ENCODE assay signal across 15 mouse cellular contexts in the genomic region with DNA sequence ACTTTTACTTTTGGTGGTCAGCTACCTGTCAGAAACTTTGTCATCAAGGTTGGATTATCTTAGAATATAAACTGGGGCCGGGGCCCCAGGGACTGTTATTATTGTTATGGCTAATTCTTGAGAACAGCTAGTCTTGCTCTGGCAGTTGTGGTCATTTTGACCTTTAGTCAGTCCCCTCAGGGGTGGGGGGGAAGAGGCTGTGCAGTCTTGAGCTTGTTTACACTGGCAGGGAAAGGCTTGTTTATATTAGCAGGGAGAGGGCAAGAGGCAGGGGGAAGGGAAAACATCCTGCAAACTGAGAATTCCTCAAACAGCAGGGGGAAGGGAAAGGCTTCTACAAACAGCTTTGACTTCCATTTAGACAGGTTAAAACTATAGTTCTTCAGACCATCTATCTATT.
DNase-seq lines count a peak whose midpoint lies in the region; ATAC-seq and TF ChIP-seq lines count a peak whose summit lies in the region.
"Had no signal": no experiment of that assay in that cellular context is flagged by ENCODE, and none has a peak within 500 bp of the region (broad histone marks: within the 10 kb centered on the region; RNA-seq: fewer than 3 reads in every experiment).

No protein-coding gene starts in this region.

- no peak overlapping the region for H3K4me2 ChIP-seq in hindbrain, embryonic 11.5 days (replicated peaks; ENCODE audit: low read depth, low read length)
- H3K4me2 ChIP-seq in hindbrain, embryonic 13.5 days, result no peak overlapping the region
- H3K4me2 ChIP-seq in kidney, embryonic 14.5 days (replicated peaks; ENCODE audit: low read depth, low read length), result no peak overlapping the region
- H3K4me2 ChIP-seq in lung, embryonic 16.5 days (ENCODE audit: low read depth, low read length), result no peak overlapping the region
- H3K4me2 ChIP-seq: heart, embryonic 15.5 days had no signal

- no peak overlapping the region for H3K27ac ChIP-seq in hindbrain, embryonic 11.5 days (ENCODE audit: low read depth, low read length)
- H3K27ac ChIP-seq in hindbrain, embryonic 13.5 days, result no peak overlapping the region
- H3K27ac ChIP-seq in kidney, embryonic 14.5 days (ENCODE audit: low read depth, low read length), result no peak overlapping the region
- H3K27ac ChIP-seq in lung, embryonic 16.5 days (ENCODE audit: low read length), result no peak overlapping the region
- no peak overlapping the region for H3K27ac ChIP-seq in thymus, adult 2 months (ENCODE audit: control insufficient read depth, insufficient read depth, low read length)
- H3K27ac ChIP-seq: gastrocnemius, adult 2 months; heart, embryonic 15.5 days; limb, embryonic 10.5 days had no signal

- no peaks in the 10 kb centered on the region for H3K9me3 ChIP-seq in hindbrain, embryonic 11.5 days (ENCODE audit: control insufficient read depth, low read length)
- no peaks in the 10 kb centered on the region for H3K9me3 ChIP-seq in hindbrain, embryonic 13.5 days
- no peaks in the 10 kb centered on the region for H3K9me3 ChIP-seq in kidney, embryonic 14.5 days (ENCODE audit: control insufficient read depth, low read length)
- no peaks in the 10 kb centered on the region for H3K9me3 ChIP-seq in lung, embryonic 16.5 days (ENCODE audit: control insufficient read depth, low read length)
- H3K9me3 ChIP-seq: heart, embryonic 15.5 days; limb, embryonic 10.5 days; megakaryocyte, embryonic 14.5 days had no signal

- no peak for ATAC-seq in hindbrain, embryonic 11.5 days (ENCODE audit: low FRiP score)
- no peak for ATAC-seq in hindbrain, embryonic 13.5 days (ENCODE audit: low FRiP score)
- ATAC-seq in kidney, embryonic 14.5 days (ENCODE audit: low FRiP score, low TSS enrichment), result peak; percentile 87; the same call in 1 of the 2 replicates
- peak; percentile 66; the same call in 1 of the 2 replicates for ATAC-seq in lung, embryonic 16.5 days (ENCODE audit: low read depth)
- no peak for ATAC-seq in megakaryocyte-erythroid progenitor cell, adult 5-6 weeks (replicated peaks; ENCODE audit: low FRiP score, low TSS enrichment, poor library complexity, severe bottlenecking)

- TF ChIP-seq CTCF in thymus, adult 2 months (IDR thresholded peaks at IDR 0.05; ENCODE audit: borderline replicate concordance, control insufficient read depth, extremely low read depth, insufficient read depth, low read length, poor library complexity), result no peak

- no peak for TF ChIP-seq POLR2A in thymus, adult 2 months (IDR thresholded peaks at IDR 0.05; ENCODE audit: control insufficient read depth, extremely low read depth, insufficient read depth, low read length, poor library complexity)

- 60% methylated on average over 1 of the region's 1 CpGs for WGBS in hindbrain, embryonic 11.5 days
- 80% methylated on average over 1 of the region's 1 CpGs for WGBS in hindbrain, embryonic 13.5 days
- WGBS in kidney, embryonic 14.5 days, result 46% methylated on average over 1 of the region's 1 CpGs
- WGBS in lung, embryonic 16.5 days, result 33% methylated on average over 1 of the region's 1 CpGs
- WGBS in thymus, adult 2 months, result 67% methylated on average over 1 of the region's 1 CpGs

- no peaks in the 10 kb centered on the region for H3K27me3 ChIP-seq in hindbrain, embryonic 11.5 days (ENCODE audit: control insufficient read depth, insufficient read depth, low read length)
- H3K27me3 ChIP-seq in hindbrain, embryonic 13.5 days, result no peaks in the 10 kb centered on the region
- H3K27me3 ChIP-seq in kidney, embryonic 14.5 days (ENCODE audit: control insufficient read depth, insufficient read depth, low read length), result no peaks in the 10 kb centered on the region
- H3K27me3 ChIP-seq in lung, embryonic 16.5 days (ENCODE audit: control insufficient read depth, insufficient read depth, low read depth, low read length), result no peaks in the 10 kb centered on the region
- H3K27me3 ChIP-seq in thymus, adult 2 months (ENCODE audit: control insufficient read depth, insufficient read depth, low read length), result no peaks in the 10 kb centered on the region
- H3K27me3 ChIP-seq: heart, embryonic 15.5 days; megakaryocyte, embryonic 14.5 days had no signal

- no peaks in the 10 kb centered on the region for H3K4me1 ChIP-seq in hindbrain, embryonic 11.5 days (replicated peaks; ENCODE audit: control insufficient read depth, insufficient read depth, low read length)
- H3K4me1 ChIP-seq in hindbrain, embryonic 13.5 days (replicated peaks), result no peaks in the 10 kb centered on the region
- H3K4me1 ChIP-seq in kidney, embryonic 14.5 days (ENCODE audit: control insufficient read depth, insufficient read depth, low read length), result no peaks in the 10 kb centered on the region
- H3K4me1 ChIP-seq in lung, embryonic 16.5 days (replicated peaks; ENCODE audit: control insufficient read depth, insufficient read depth, low read length), result no peaks in the 10 kb centered on the region
- no peaks in the 10 kb centered on the region for H3K4me1 ChIP-seq in thymus, adult 2 months (replicated peaks; ENCODE audit: control insufficient read depth, insufficient read depth, low read length)
- H3K4me1 ChIP-seq: heart, embryonic 15.5 days; limb, embryonic 10.5 days; megakaryocyte, embryonic 14.5 days had no signal

- no peaks in the 10 kb centered on the region for H3K36me3 ChIP-seq in hindbrain, embryonic 11.5 days (ENCODE audit: control insufficient read depth, insufficient read depth, low read length)
- H3K36me3 ChIP-seq in hindbrain, embryonic 13.5 days, result no peaks in the 10 kb centered on the region
- no peaks in the 10 kb centered on the region for H3K36me3 ChIP-seq in kidney, embryonic 14.5 days (ENCODE audit: control insufficient read depth, insufficient read depth, low read length)
- H3K36me3 ChIP-seq in lung, embryonic 16.5 days (ENCODE audit: control insufficient read depth, insufficient read depth, low read length), result no peaks in the 10 kb centered on the region
- H3K36me3 ChIP-seq in thymus, adult 2 months (ENCODE audit: control insufficient read depth, insufficient read depth, low read length), result no peaks in the 10 kb centered on the region
- H3K36me3 ChIP-seq: heart, embryonic 15.5 days; limb, embryonic 10.5 days had no signal

- DNase-seq in hindbrain, embryonic 11.5 days (ENCODE audit: low spot score), result peak; percentile 0
- peak; percentile 49 for DNase-seq in embryo, embryonic 10 days (ENCODE audit: low spot score)
- DNase-seq in thymus, adult 2 months, result no peak
- no peak for DNase-seq in adrenal gland, adult (ENCODE audit: inconsistent age in 2 of 2, low spot score in 1 of 2)
- DNase-seq: adrenal gland, postnatal 14 days; B cell, adult 2 months; gastrocnemius, adult 2 months; thymus, postnatal 25 days had no signal

- no peak overlapping the region for H3K4me3 ChIP-seq in hindbrain, embryonic 11.5 days (ENCODE audit: low read depth, low read length)
- H3K4me3 ChIP-seq in hindbrain, embryonic 13.5 days, result no peak overlapping the region
- no peak overlapping the region for H3K4me3 ChIP-seq in kidney, embryonic 14.5 days (ENCODE audit: low read length)
- H3K4me3 ChIP-seq in lung, embryonic 16.5 days (ENCODE audit: low read length), result no peak overlapping the region
- no peak overlapping the region for H3K4me3 ChIP-seq in thymus, adult 2 months (ENCODE audit: control insufficient read depth, insufficient read depth, low read length)
- H3K4me3 ChIP-seq: gastrocnemius, adult 2 months; heart, embryonic 15.5 days; limb, embryonic 10.5 days; megakaryocyte, embryonic 14.5 days had no signal

- no peak overlapping the region for H3K9ac ChIP-seq in hindbrain, embryonic 11.5 days (ENCODE audit: low read depth, low read length)
- no peak overlapping the region for H3K9ac ChIP-seq in hindbrain, embryonic 13.5 days
- H3K9ac ChIP-seq in kidney, embryonic 14.5 days (ENCODE audit: low read depth, low read length), result no peak overlapping the region
- H3K9ac ChIP-seq in lung, embryonic 16.5 days (ENCODE audit: low read length), result no peak overlapping the region
- H3K9ac ChIP-seq: heart, embryonic 15.5 days had no signal

Comparison
In these comparisons a context has a peak if more than half of its experiments do, and no peak if none do; other contexts are left out.
1. ATAC-seq: peak in kidney, embryonic 14.5 days (single experiment) and lung, embryonic 16.5 days (single experiment); none in hindbrain, embryonic 11.5 days (single experiment), hindbrain, embryonic 13.5 days (single experiment) and megakaryocyte-erythroid progenitor cell, adult 5-6 weeks (single experiment).
2. DNase-seq: peak in hindbrain, embryonic 11.5 days (single experiment) and embryo, embryonic 10 days (single experiment); none in thymus, adult 2 months (single experiment) and adrenal gland, adult (0 of 2).